Mouse (Mus musculus): Measurements from ENCODE around the gene Abca2. TPM values are rescaled to one million over a fixed set of nuclear protein-coding genes. Genes with fewer than 3 reads are reported as not detected.

Gene Abca2
- polyA plus RNA-seq, 1 experiment from 2014 or later: 17.3 TPM

Small RNA genes lying within 50 kb of the gene (microRNA-seq; reads per million reads assigned to microRNA genes)
- 1.4 reads per million for gene Mir3087

Other genes with a start within 250 kb of the Abca2 start
- 13.1 and 15.0 TPM in 2 replicates for gene Nrarp, start 247.9 kb upstream of the Abca2 start, polyA plus RNA-seq (2015; fragmentation: Nextera tagmentation; extraction: Ambion mirVana)
- gene Tor4a, start 231.8 kb upstream of the Abca2 start, polyA plus RNA-seq (2015; fragmentation: Nextera tagmentation; extraction: Ambion mirVana): 1.2 and 1.4 TPM in 2 replicates
- 116 and 117 TPM in 2 replicates for gene Nelfb, start 217.2 kb upstream of the Abca2 start, polyA plus RNA-seq (2015; fragmentation: Nextera tagmentation; extraction: Ambion mirVana)
- not detected in 2 replicates for gene Stpg3, start 214.1 kb upstream of the Abca2 start, polyA plus RNA-seq (2015; fragmentation: Nextera tagmentation; extraction: Ambion mirVana)
- 0.43 TPM in 1 of 2 replicates, not detected in the other for gene Fam166a, start 210.0 kb upstream of the Abca2 start, polyA plus RNA-seq (2015; fragmentation: Nextera tagmentation; extraction: Ambion mirVana)
- gene Tubb4b, start 204.0 kb upstream of the Abca2 start, polyA plus RNA-seq (2015; fragmentation: Nextera tagmentation; extraction: Ambion mirVana): 366 and 421 TPM in 2 replicates
- not detected in 2 replicates for gene Slc34a3, start 194.3 kb upstream of the Abca2 start, polyA plus RNA-seq (2015; fragmentation: Nextera tagmentation; extraction: Ambion mirVana)
- gene Rnf224, start 191.9 kb upstream of the Abca2 start, polyA plus RNA-seq (2015; fragmentation: Nextera tagmentation; extraction: Ambion mirVana): not detected in 2 replicates
- gene Rnf208, start 186.4 kb upstream of the Abca2 start, polyA plus RNA-seq (2015; fragmentation: Nextera tagmentation; extraction: Ambion mirVana): 144 and 176 TPM in 2 replicates
- gene Cysrt1, start 186.3 kb upstream of the Abca2 start, polyA plus RNA-seq (2015; fragmentation: Nextera tagmentation; extraction: Ambion mirVana): 0.25 and 0.48 TPM in 2 replicates
- 4.3 and 4.7 TPM in 2 replicates for gene AL732309.1, start 181.8 kb upstream of the Abca2 start, polyA plus RNA-seq (2015; fragmentation: Nextera tagmentation; extraction: Ambion mirVana)
- 12.4 and 12.7 TPM in 2 replicates for gene Tmem203, start 173.3 kb upstream of the Abca2 start, polyA plus RNA-seq (2015; fragmentation: Nextera tagmentation; extraction: Ambion mirVana)
- gene Tprn, start 166.1 kb upstream of the Abca2 start, polyA plus RNA-seq (2015; fragmentation: Nextera tagmentation; extraction: Ambion mirVana): 15.6 and 15.9 TPM in 2 replicates
- gene Ssna1, start 156.3 kb upstream of the Abca2 start, polyA plus RNA-seq (2015; fragmentation: Nextera tagmentation; extraction: Ambion mirVana): 172 and 175 TPM in 2 replicates
- 141 and 144 TPM in 2 replicates for gene Anapc2, start 156.2 kb upstream of the Abca2 start, polyA plus RNA-seq (2015; fragmentation: Nextera tagmentation; extraction: Ambion mirVana)
- not detected in 2 replicates for gene Tmem210, start 140.6 kb upstream of the Abca2 start, polyA plus RNA-seq (2015; fragmentation: Nextera tagmentation; extraction: Ambion mirVana)
- gene Lrrc26, start 138.8 kb upstream of the Abca2 start, polyA plus RNA-seq (2015; fragmentation: Nextera tagmentation; extraction: Ambion mirVana): not detected in 2 replicates
- gene Grin1, start 109.5 kb upstream of the Abca2 start, polyA plus RNA-seq (2015; fragmentation: Nextera tagmentation; extraction: Ambion mirVana): 44.0 and 52.7 TPM in 2 replicates
- 50.7 and 51.0 TPM in 2 replicates for gene Man1b1, start 96.4 kb upstream of the Abca2 start, polyA plus RNA-seq (2015; fragmentation: Nextera tagmentation; extraction: Ambion mirVana)
- 22.6 and 26.2 TPM in 2 replicates for gene Dpp7, start 72.3 kb upstream of the Abca2 start, polyA plus RNA-seq (2015; fragmentation: Nextera tagmentation; extraction: Ambion mirVana)
- gene Uap1l1, start 63.0 kb upstream of the Abca2 start, polyA plus RNA-seq (2015; fragmentation: Nextera tagmentation; extraction: Ambion mirVana): 4.6 and 5.2 TPM in 2 replicates
- 9.0 and 9.2 TPM in 2 replicates for gene Sapcd2, start 56.4 kb upstream of the Abca2 start, polyA plus RNA-seq (2015; fragmentation: Nextera tagmentation; extraction: Ambion mirVana)
- 3.7 and 9.0 TPM in 2 replicates for gene Entpd2, start 32.8 kb upstream of the Abca2 start, polyA plus RNA-seq (2015; fragmentation: Nextera tagmentation; extraction: Ambion mirVana)
- gene Npdc1, start 29.4 kb upstream of the Abca2 start, polyA plus RNA-seq (2015; fragmentation: Nextera tagmentation; extraction: Ambion mirVana): 481 and 529 TPM in 2 replicates
- 0.09 and 0.80 TPM in 2 replicates for gene Fut7, start 5.4 kb upstream of the Abca2 start, polyA plus RNA-seq (2015; fragmentation: Nextera tagmentation; extraction: Ambion mirVana)
- 2.8 and 3.4 TPM in 2 replicates for gene Clic3, start 28.1 kb downstream of the Abca2 start, polyA plus RNA-seq (2015; fragmentation: Nextera tagmentation; extraction: Ambion mirVana)
- gene Paxx, start 32.4 kb downstream of the Abca2 start, polyA plus RNA-seq (2015; fragmentation: Nextera tagmentation; extraction: Ambion mirVana): 121 and 130 TPM in 2 replicates
- gene Ptgds, start 41.3 kb downstream of the Abca2 start, polyA plus RNA-seq (2015; fragmentation: Nextera tagmentation; extraction: Ambion mirVana): 465 and 593 TPM in 2 replicates
- not detected in 2 replicates for gene Lcn12, start 65.2 kb downstream of the Abca2 start, polyA plus RNA-seq (2015; fragmentation: Nextera tagmentation; extraction: Ambion mirVana)
- 137 and 139 TPM in 2 replicates for gene Fbxw5, start 72.0 kb downstream of the Abca2 start, polyA plus RNA-seq (2015; fragmentation: Nextera tagmentation; extraction: Ambion mirVana)
- gene C8g, start 73.0 kb downstream of the Abca2 start, polyA plus RNA-seq (2015; fragmentation: Nextera tagmentation; extraction: Ambion mirVana): 5.1 and 5.9 TPM in 2 replicates
- gene Traf2, start 118.2 kb downstream of the Abca2 start, polyA plus RNA-seq (2015; fragmentation: Nextera tagmentation; extraction: Ambion mirVana): 15.2 and 15.9 TPM in 2 replicates
- 374 and 380 TPM in 2 replicates for gene Edf1, start 129.1 kb downstream of the Abca2 start, polyA plus RNA-seq (2015; fragmentation: Nextera tagmentation; extraction: Ambion mirVana)
- 0.50 and 2.4 TPM in 2 replicates for gene Mamdc4, start 146.1 kb downstream of the Abca2 start, polyA plus RNA-seq (2015; fragmentation: Nextera tagmentation; extraction: Ambion mirVana)
- gene Phpt1, start 146.5 kb downstream of the Abca2 start, polyA plus RNA-seq (2015; fragmentation: Nextera tagmentation; extraction: Ambion mirVana): 148 and 149 TPM in 2 replicates
- 11.4 and 14.9 TPM in 2 replicates for gene Ajm1, start 153.1 kb downstream of the Abca2 start, polyA plus RNA-seq (2015; fragmentation: Nextera tagmentation; extraction: Ambion mirVana)
- gene Rabl6, start 179.8 kb downstream of the Abca2 start, polyA plus RNA-seq (2015; fragmentation: Nextera tagmentation; extraction: Ambion mirVana): 64.7 and 68.3 TPM in 2 replicates
- gene Ccdc183, start 189.0 kb downstream of the Abca2 start, polyA plus RNA-seq (2015; fragmentation: Nextera tagmentation; extraction: Ambion mirVana): 0.11 and 0.24 TPM in 2 replicates
- gene Tmem141, start 193.3 kb downstream of the Abca2 start, polyA plus RNA-seq (2015; fragmentation: Nextera tagmentation; extraction: Ambion mirVana): 56.4 and 67.2 TPM in 2 replicates
- gene Fcna, start 199.3 kb downstream of the Abca2 start, polyA plus RNA-seq (2015; fragmentation: Nextera tagmentation; extraction: Ambion mirVana): 2.5 and 3.1 TPM in 2 replicates
- gene Lcn8, start 224.4 kb downstream of the Abca2 start, polyA plus RNA-seq (2015; fragmentation: Nextera tagmentation; extraction: Ambion mirVana): not detected in 2 replicates
- not detected in 2 replicates for gene Lcn5, start 229.2 kb downstream of the Abca2 start, polyA plus RNA-seq (2015; fragmentation: Nextera tagmentation; extraction: Ambion mirVana)
- not detected in 2 replicates for gene Lcn6, start 248.1 kb downstream of the Abca2 start, polyA plus RNA-seq (2015; fragmentation: Nextera tagmentation; extraction: Ambion mirVana)

Data from midbrain, embryonic 16.5 days (tissue).